Mouse (Mus musculus) layer of hippocampus, adult 2 months (tissue): ENCODE data around the gene Cdon. TPM values are rescaled to one million over a fixed set of nuclear protein-coding genes. Genes with fewer than 3 reads are reported as not detected.

Experiments used
- DNase-seq, 2 experiments: peaks; one replicate each; pipeline ENCODE4 v3.0.0; 2022; ENCODE audit warnings: low spot score in 2 of 2
- H3K27ac ChIP-seq: fragments of 200-600 bp; 2 replicates; pipeline ENCODE4 v1.8.1; 2022
- H3K4me3 ChIP-seq: fragments of 200-600 bp; 2 replicates; pipeline ENCODE4 v1.8.1; 2022; ENCODE audit warnings: mild to moderate bottlenecking
- CTCF ChIP-seq: fragments of 200-600 bp; conservative IDR thresholded peaks from 2 replicates; pipeline ENCODE4 v1.8.1; 2022; ENCODE audit warnings: antibody characterized with exemption, mild to moderate bottlenecking, moderate library complexity
- total RNA-seq, 2 experiments: library from RNA; stranded (reverse); gene quantifications; 2 replicates each; pipeline ENCODE4 v1.2.3; 2021

The Cdon gene
- total RNA-seq, 2 experiments from 2014 or later = 11.3 to 14.2 TPM

- Histone ChIP-seq H3K4me3 (no peak overlapping the region), H3K27ac (no peak overlapping the region)
- no peak for TF ChIP-seq CTCF
- no peak for DNase-seq
These were observed 21.5 kb downstream of the Cdon start for GRCm38 (mm10) chr9:35442476-35442875.

GRCm38 (mm10) chr9:35443618-35444511, 22.9 kb downstream of the Cdon start:
- TF ChIP-seq CTCF = no peak
- Histone ChIP-seq H3K4me3 (no peak overlapping the region), H3K27ac (no peak overlapping the region)
- no peak for DNase-seq

- DNase-seq = no peak
- TF ChIP-seq CTCF = no peak
- no peak overlapping the region for H3K4me3 ChIP-seq
- no peak overlapping the region for H3K27ac ChIP-seq
These were observed 23.6 kb downstream of the Cdon start for GRCm38 (mm10) chr9:35444512-35444886.

GRCm38 (mm10) chr9:35446916-35447315, 26.0 kb downstream of the Cdon start:
- DNase-seq = no peak
- Histone ChIP-seq H3K4me3 (no peak overlapping the region), H3K27ac (no peak overlapping the region)
- TF ChIP-seq CTCF = no peak

GRCm38 (mm10) chr9:35453311-35453710, 32.4 kb downstream of the Cdon start:
- TF ChIP-seq CTCF = no peak

GRCm38 (mm10) chr9:35459594-35459993, 38.7 kb downstream of the Cdon start:
- Histone ChIP-seq H3K4me3 (no peak overlapping the region), H3K27ac (no peak overlapping the region)
- DNase-seq = no peak
- TF ChIP-seq CTCF = no peak

More at GRCm38 (mm10) chr9:35453311-35453710, 32.4 kb downstream of the Cdon start:
- no peak for DNase-seq
- Histone ChIP-seq H3K27ac (no peak overlapping the region), H3K4me3 (no peak overlapping the region)

GRCm38 (mm10) chr9:35467264-35467817, 46.4 kb downstream of the Cdon start:
- DNase-seq = no peak
- no peak overlapping the region for H3K27ac ChIP-seq
- no peak for TF ChIP-seq CTCF
- no peak overlapping the region for H3K4me3 ChIP-seq

GRCm38 (mm10) chr9:35468913-35469312, 48.0 kb downstream of the Cdon start:
- no peak for DNase-seq
- Histone ChIP-seq H3K4me3 (no peak overlapping the region), H3K27ac (no peak overlapping the region)
- TF ChIP-seq CTCF = no peak

- Histone ChIP-seq H3K4me3 (no peak overlapping the region), H3K27ac (no peak overlapping the region)
- no peak for TF ChIP-seq CTCF
- no peak for DNase-seq
These were observed 53.3 kb downstream of the Cdon start for GRCm38 (mm10) chr9:35474104-35474724.

GRCm38 (mm10) chr9:35475394-35475793, 54.5 kb downstream of the Cdon start:
- Histone ChIP-seq H3K4me3 (no peak overlapping the region), H3K27ac (no peak overlapping the region)
- no peak for DNase-seq
- TF ChIP-seq CTCF = no peak

GRCm38 (mm10) chr9:35479456-35479855, 58.5 kb downstream of the Cdon start:
- no peak overlapping the region for H3K4me3 ChIP-seq
- H3K27ac ChIP-seq = no peak overlapping the region
- no peak for DNase-seq
- no peak for TF ChIP-seq CTCF

GRCm38 (mm10) chr9:35482014-35482898, 61.3 kb downstream of the Cdon start:
- TF ChIP-seq CTCF = no peak
- no peak for DNase-seq
- H3K27ac ChIP-seq = no peak overlapping the region
- H3K4me3 ChIP-seq = no peak overlapping the region
